Mouse (Mus musculus): ENCODE measurements around the gene Hebp1.

The Hebp1 gene

GRCm38 (mm10) chr6:135197921-135198532, at the start of gene Hebp1, which contains the start of gene Fam234b:
Gene Hebp1, minus strand, starts transcription at chr6:135198022.
Gene Fam234b, plus strand, starts transcription at chr6:135197977.
- DNase-seq (ENCODE audit: low read depth in 2 of 2, low spot score in 2 of 2): peak; percentile 73

DNA sequence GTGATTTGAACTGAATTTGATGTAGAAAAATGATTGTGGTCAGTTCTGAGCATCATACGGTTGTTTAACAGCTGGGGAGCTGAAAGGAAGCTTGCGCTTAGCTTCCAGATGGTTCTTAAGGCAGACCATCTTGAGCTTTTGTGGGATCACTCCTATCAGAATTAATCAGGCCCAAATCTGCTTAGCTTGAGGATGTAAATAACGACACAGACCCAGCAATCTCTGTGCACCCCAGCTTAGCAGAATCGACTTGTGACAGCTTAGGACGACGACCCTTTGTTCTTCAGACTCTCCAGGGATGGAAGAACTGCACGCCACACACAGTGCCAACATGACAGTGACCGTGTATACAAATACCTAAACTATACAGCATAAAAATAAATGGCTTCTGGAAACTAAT, 47.8 kb upstream of the Hebp1 start:
- DNase-seq (ENCODE audit: low read depth in 2 of 2, low spot score in 2 of 2): no peak

DNA sequence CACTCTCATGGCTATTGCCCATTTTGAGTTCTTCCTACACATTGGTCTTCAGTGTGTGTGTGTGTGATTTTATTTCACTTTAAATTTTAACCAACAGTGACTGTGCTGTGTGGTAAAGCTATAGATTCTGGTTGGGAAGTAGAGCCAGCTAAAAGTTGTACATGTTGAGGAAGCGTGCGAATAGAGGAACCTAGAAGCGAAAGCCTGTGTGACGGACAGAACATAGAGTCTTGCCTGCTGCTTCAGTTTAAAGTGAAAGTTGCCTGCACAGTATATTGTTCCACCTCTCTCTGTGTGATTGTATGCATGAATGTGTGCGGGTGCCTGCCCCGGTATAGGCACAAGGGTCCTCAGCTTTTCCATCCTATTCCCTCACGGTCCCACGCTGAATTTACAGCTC, 42.5 kb upstream of the Hebp1 start:
- no peak for DNase-seq (ENCODE audit: low read depth in 2 of 2, low spot score in 2 of 2)

- DNase-seq (ENCODE audit: low read depth in 2 of 2, low spot score in 2 of 2): no peak
These were observed 40.4 kb upstream of the Hebp1 start for GRCm38 (mm10) chr6:135238211-135238610.

DNA sequence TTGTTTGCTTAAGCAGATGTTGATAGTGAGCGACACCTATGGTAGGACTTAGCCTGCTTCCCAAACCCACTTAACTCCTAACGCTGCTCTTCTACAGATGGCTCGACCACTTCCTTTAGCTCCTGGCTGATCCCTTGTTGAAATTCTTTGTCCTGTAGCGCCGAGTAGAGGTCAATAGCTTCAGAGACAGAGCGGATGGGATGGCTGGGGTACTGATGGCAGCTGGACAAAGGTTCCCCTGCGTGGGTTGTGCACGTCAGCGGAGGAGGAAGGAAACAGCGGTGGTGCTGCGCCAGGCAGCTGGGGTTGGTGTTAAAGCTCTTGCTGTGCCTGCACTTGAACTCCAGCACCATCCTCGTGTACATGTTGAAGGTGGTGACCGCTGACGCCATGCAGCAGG, 39.5 kb upstream of the Hebp1 start:
- no peak for DNase-seq (ENCODE audit: low read depth in 2 of 2, low spot score in 2 of 2)

DNA sequence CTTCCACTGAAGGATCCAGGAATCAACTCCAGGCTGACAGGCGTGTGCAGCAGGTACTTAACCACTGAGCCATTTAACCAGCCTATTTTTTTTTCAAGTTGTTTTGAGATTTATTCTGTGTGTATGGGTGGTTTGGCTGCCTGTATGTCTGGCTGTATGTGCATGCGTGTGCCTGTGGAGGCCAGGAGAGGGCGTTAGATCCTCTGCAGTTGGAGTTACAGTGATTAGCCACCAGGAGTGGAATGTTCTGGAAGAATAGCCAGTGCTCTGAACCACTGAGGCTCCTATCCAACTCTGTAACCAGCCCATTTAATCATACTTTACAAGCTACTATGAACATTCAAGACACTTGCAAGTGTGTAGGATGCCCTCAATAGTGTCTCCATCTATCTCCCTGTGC, 38.8 kb upstream of the Hebp1 start:
- no peak for DNase-seq (ENCODE audit: low read depth in 2 of 2, low spot score in 2 of 2)

- no peak for DNase-seq (ENCODE audit: low read depth in 2 of 2, low spot score in 2 of 2)
These were observed 37.9 kb upstream of the Hebp1 start for GRCm38 (mm10) chr6:135235742-135236141.

GRCm38 (mm10) chr6:135232443-135233182, 34.8 kb upstream of the Hebp1 start:
- no peak for DNase-seq (ENCODE audit: low read depth in 2 of 2, low spot score in 2 of 2)

DNA sequence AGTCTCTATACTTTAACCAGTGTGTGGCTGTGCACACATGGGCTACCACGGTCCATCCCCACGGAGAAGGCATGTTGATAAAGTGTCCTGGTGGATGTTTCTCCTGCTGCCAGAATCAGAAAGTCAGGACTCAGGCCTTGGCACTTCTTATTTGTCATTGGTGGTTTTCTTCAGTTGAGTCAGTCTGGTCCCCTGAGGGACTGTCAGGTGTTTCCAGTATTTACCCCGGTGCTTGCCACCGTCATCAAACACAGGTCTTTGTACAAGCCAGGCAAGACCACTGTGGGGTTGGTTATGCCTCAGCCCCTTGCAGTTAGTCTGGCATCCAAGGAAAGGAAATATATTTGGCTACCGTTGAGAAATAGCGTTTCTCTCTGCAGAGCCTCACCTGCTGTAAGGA, 32.8 kb upstream of the Hebp1 start:
- DNase-seq (ENCODE audit: low read depth in 2 of 2, low spot score in 2 of 2): no peak

- no peak for DNase-seq (ENCODE audit: low read depth in 2 of 2, low spot score in 2 of 2)
These were observed 30.7 kb upstream of the Hebp1 start for GRCm38 (mm10) chr6:135228465-135228941.

GRCm38 (mm10) chr6:135223786-135224416, 26.1 kb upstream of the Hebp1 start:
- no peak for DNase-seq (ENCODE audit: low read depth in 2 of 2, low spot score in 2 of 2)

DNA sequence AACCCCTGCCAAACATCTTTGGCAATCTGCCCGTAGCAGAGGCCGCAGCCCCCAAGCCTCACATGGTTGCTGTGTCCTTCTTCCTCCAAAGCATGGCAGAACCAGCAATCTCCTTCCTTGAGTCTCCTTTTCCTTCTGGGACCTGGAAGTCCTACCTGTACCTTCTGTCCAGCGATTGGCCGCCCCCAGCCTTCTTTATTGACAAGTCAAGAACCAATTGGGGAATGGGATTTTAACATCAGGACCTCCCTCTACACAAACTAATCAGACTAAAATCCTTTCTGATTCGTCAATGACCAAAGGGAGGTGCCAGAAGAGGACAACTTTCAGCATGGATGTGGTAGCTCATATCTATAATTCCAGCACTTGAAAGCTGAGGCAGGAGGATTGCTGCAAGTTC, 22.1 kb upstream of the Hebp1 start:
- DNase-seq (ENCODE audit: low read depth in 2 of 2, low spot score in 2 of 2): no peak

DNA sequence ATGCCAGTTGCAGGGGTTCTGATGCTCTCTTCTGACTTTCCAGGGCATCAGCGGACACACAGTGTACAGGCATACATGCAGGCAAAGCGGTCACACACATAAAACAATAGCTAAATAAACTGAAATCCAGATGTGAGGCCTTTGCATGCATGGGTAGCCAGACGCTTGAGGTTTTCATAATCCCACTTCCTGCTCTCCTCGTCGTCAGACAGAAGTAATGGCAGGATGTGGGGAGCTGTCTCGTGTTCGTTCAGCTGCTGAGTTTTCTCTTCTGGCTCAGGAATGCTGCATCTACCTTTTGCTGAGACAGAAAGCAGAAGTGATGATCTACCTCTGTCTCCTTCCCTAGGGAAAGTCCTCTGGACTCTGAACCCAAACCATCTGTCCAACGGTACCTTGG, 20.5 kb upstream of the Hebp1 start:
- peak; percentile 35 to 48 for DNase-seq (ENCODE audit: low read depth in 2 of 2, low spot score in 2 of 2)

DNA sequence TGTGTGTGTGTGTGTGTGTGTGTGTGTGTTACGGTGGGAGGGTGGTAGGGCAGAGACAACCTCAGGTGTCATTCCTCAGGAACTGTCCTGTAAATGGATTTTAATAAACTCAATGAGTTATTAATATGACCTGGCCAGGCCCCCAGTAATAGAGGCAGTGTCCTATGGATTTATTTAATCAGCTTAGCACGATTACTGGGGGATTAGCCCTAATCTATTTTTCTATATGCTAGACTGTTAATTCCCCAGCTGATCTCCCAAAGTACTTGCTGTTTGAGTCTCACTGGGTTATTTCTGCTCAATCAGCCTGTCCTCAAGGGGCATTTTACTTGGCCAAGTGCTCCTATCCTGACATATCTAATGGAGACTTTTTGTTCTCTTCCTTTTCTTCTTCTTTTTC, 14.8 kb upstream of the Hebp1 start:
- DNase-seq (ENCODE audit: low read depth in 2 of 2, low spot score in 2 of 2): no peak

DNA sequence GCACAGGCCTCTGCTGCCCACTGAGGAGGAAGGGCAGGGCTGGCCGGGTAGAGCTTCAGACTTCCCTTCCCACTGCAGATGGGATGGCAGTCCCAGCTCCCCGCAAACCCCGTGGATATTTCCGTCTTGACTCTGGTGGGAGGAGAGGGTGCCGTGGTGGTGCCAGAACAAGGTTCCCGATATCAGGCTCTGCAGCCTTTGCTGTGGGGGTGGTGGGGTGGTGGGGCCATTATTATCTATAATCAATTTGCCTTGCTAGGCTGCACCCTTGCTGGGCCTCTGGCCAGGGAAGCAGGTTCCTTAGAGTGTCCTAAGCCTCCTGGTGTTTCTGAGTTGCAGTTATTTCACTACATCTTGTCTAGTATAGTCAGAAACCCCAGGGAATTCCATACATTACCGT, 13.3 kb upstream of the Hebp1 start:
- no peak for DNase-seq (ENCODE audit: low read depth in 2 of 2, low spot score in 2 of 2)

- DNase-seq (ENCODE audit: low read depth in 2 of 2, low spot score in 2 of 2): no peak
These were observed 9.1 kb upstream of the Hebp1 start for GRCm38 (mm10) chr6:135206909-135207308.

GRCm38 (mm10) chr6:135205802-135206201, 8.0 kb upstream of the Hebp1 start:
- DNase-seq (ENCODE audit: low read depth in 2 of 2, low spot score in 2 of 2): no peak

- no peak for DNase-seq (ENCODE audit: low read depth in 2 of 2, low spot score in 2 of 2)
These were observed 7.0 kb upstream of the Hebp1 start for GRCm38 (mm10) chr6:135204869-135205268.

GRCm38 (mm10) chr6:135203737-135204136, 5.9 kb upstream of the Hebp1 start:
- DNase-seq (ENCODE audit: low read depth in 2 of 2, low spot score in 2 of 2): no peak

GRCm38 (mm10) chr6:135202668-135203067, 4.8 kb upstream of the Hebp1 start:
- DNase-seq (ENCODE audit: low read depth in 2 of 2, low spot score in 2 of 2): no peak

DNA sequence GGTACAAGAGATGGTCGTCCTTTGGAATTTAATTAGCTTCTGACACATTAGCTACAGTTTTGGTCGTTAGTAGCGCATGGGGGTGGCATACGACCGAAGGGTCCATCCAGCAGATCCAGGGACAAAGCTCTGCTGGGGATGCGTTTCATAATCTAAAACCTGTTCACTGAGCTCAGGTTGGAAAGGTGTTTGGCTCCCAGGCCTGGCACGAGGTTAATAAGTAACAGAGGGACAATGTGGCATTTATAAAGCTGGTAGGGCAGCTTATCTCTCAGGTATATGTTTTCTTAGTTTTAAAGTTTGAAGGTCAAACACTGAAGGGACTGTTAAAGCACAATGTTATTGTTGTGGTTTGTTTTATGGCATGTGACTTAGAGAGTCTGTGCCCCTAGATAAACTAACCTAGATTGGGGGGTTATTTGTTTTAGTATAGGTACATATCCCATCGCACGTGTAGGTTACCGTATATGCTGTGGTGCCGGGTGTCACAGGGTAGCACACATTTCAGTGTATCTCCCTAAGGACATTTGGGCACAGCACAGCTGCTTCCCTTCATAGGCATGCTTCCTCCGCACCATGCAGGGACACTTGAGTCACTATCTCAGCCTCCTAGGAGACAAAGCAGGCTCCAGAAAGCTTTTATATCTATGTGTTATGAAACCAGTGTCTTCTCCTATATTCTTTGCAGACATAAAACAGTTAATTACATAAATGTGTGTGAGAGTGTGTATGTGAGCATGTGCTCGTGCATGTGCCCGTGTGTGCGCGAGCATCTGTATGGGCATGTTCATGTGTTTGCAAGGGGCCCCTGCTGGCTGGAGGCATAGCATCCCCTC, 2.5 kb upstream of the Hebp1 start:
- no peak for DNase-seq (ENCODE audit: low read depth in 2 of 2, low spot score in 2 of 2)
